Mouse (Mus musculus) testis, adult 2 months (tissue): Measurements from ENCODE around the gene Ddx39.

Source experiments
- CTCF ChIP-seq: fragments of 200-500 bp; IDR thresholded peaks from 2 replicates; pipeline ENCODE4 v1.5.1; 2012; ENCODE audit warnings: low read depth, mild to moderate bottlenecking, inconsistent platforms, low read length, moderate library complexity; ENCODE audit not compliant: control insufficient read depth, insufficient read depth, insufficient replicate concordance
- POLR2A ChIP-seq: fragments of 200-500 bp; IDR thresholded peaks from 2 replicates; pipeline ENCODE4 v1.6.1; 2012; ENCODE audit warnings: low read depth, mild to moderate bottlenecking, inconsistent platforms, low read length, moderate library complexity; ENCODE audit not compliant: control insufficient read depth

DNA sequence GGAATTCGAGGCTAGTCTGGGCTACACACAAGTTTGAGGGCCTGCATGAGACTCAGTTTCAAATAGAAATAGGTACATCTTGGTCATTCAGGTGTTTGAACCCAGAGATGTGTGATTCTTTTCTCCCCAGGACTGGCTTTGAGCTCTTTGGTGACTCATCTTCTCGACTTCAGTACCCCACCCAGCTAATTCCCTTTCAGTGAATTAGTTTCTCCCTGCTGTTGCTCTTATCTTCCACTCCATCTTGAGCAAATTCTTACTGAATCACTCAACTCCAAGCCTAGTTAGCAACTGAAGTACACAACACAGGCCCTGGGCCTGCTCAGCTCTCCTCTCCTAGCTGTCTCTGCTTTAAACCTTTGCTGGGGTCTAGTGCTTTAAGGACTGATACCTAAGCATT is 1.6 kb downstream of the Ddx39 start:
- TF ChIP-seq CTCF (no peak), POLR2A (no peak)
